Mouse (Mus musculus) yolk sac, embryonic 10.5 days (tissue): ENCODE data around the gene Ccdc57.
"Not testable (repeated sequence)": the region's sequence is repeated elsewhere in the genome, so short reads cannot be mapped to it uniquely, and the experiment has no call there.

ENCODE experiments used
- DNase-seq: peaks from one replicate; pipeline ENCODE4 v3.0.0-alpha.2; 2017; ENCODE audit warnings: low spot score

The Ccdc57 gene

GRCm38 (mm10) chr11:120851582-120851981 is 81.1 kb downstream of the Ccdc57 start:
- DNase-seq, result no peak

GRCm38 (mm10) chr11:120851132-120851531 is 81.5 kb downstream of the Ccdc57 start:
- no peak for DNase-seq

GRCm38 (mm10) chr11:120850331-120851030 is 82.2 kb downstream of the Ccdc57 start:
- DNase-seq, result no peak

- DNase-seq, result no peak
Measured at GRCm38 (mm10) chr11:120846725-120847475, 85.8 kb downstream of the Ccdc57 start.

- no peak for DNase-seq
Measured at GRCm38 (mm10) chr11:120844329-120844728, 88.3 kb downstream of the Ccdc57 start.

- no peak for DNase-seq
Measured at GRCm38 (mm10) chr11:120833555-120834280, 99.0 kb downstream of the Ccdc57 start.

- DNase-seq, result not testable (repeated sequence)
Measured at GRCm38 (mm10) chr11:120832962-120833361, 99.7 kb downstream of the Ccdc57 start.

- DNase-seq, result no peak
Measured at GRCm38 (mm10) chr11:120831659-120832440, 100.8 kb downstream of the Ccdc57 start.

- DNase-seq, result no peak
Measured at GRCm38 (mm10) chr11:120830686-120831085, 102.0 kb downstream of the Ccdc57 start.

GRCm38 (mm10) chr11:120829757-120830532 is 102.7 kb downstream of the Ccdc57 start:
- no peak for DNase-seq

GRCm38 (mm10) chr11:120828416-120828815 is 104.3 kb downstream of the Ccdc57 start:
- no peak for DNase-seq

- no peak for DNase-seq
Measured at GRCm38 (mm10) chr11:120826016-120826953, 106.4 kb downstream of the Ccdc57 start.

GRCm38 (mm10) chr11:120825289-120825863 is 107.3 kb downstream of the Ccdc57 start:
- no peak for DNase-seq

GRCm38 (mm10) chr11:120824787-120825288 is 107.8 kb downstream of the Ccdc57 start:
- no peak for DNase-seq

- peak; percentile 98 for DNase-seq
Measured at GRCm38 (mm10) chr11:120823956-120824786, 108.5 kb downstream of the Ccdc57 start, which contains the start of gene Fasn. Gene Fasn, minus strand, starts transcription at chr11:120824547.

- no peak for DNase-seq
Measured at GRCm38 (mm10) chr11:120823551-120823947, 109.1 kb downstream of the Ccdc57 start.

GRCm38 (mm10) chr11:120822831-120823550 is 109.7 kb downstream of the Ccdc57 start:
- DNase-seq, result peak; percentile 16

GRCm38 (mm10) chr11:120822321-120822720 is 110.4 kb downstream of the Ccdc57 start:
- no peak for DNase-seq
